Mouse (Mus musculus): ENCODE measurements around the gene Lpo.

Lpo gene

GRCm38 (mm10) chr11:87758161-87758911, 69.8 kb downstream of the Lpo start:
- no peak for DNase-seq

- no peak for DNase-seq
These were observed 70.8 kb downstream of the Lpo start for GRCm38 (mm10) chr11:87757001-87757954.
